Mouse (Mus musculus) bone marrow, adult 2 months (tissue): Measurements from ENCODE around the gene Uvrag. TPM values are rescaled to one million over a fixed set of nuclear protein-coding genes. Genes with fewer than 3 reads are reported as not detected.

ENCODE experiments used
- H3K27ac ChIP-seq: fragments of 200-500 bp; 2 replicates; pipeline ENCODE4 v1.5.1; 2012; ENCODE audit warnings: low read depth, mild to moderate bottlenecking, control low read depth, inconsistent platforms, low read length; ENCODE audit not compliant: control insufficient read depth, poor library complexity, insufficient read depth
- H3K4me1 ChIP-seq: fragments of 200-500 bp; 2 replicates; pipeline ENCODE4 v1.6.1; 2011; ENCODE audit warnings: low read length; ENCODE audit not compliant: control insufficient read depth, insufficient read depth
- H3K4me3 ChIP-seq: fragments of 200-500 bp; replicated peaks from 2 replicates; pipeline ENCODE3; 2011; ENCODE audit warnings: mild to moderate bottlenecking, low read depth, low read length, control low read depth; ENCODE audit not compliant: control insufficient read depth
- CTCF ChIP-seq: fragments of 200-500 bp; IDR thresholded peaks from 2 replicates; pipeline ENCODE4 v1.5.1; 2011; ENCODE audit warnings: low read length, control low read depth; ENCODE audit not compliant: control insufficient read depth, insufficient read depth
- POLR2A ChIP-seq: fragments of 200-500 bp; IDR thresholded peaks from 2 replicates; pipeline ENCODE4 v1.6.1; 2011; ENCODE audit warnings: low read depth, mild to moderate bottlenecking, control low read depth, low read length, borderline replicate concordance; ENCODE audit not compliant: control insufficient read depth
- WGBS: fragments of 180-500 bp; shearing (Covaris S2); methylation state at CpG from one replicate; pipeline ENCODE4 v1.1.7; 2018; 5-methylcytosine and 5-hydroxymethylcytosine counted together
- polyA plus RNA-seq: library from polyadenylated mRNA; stranded (reverse); fragments of >200 nt; gene quantifications from 2 replicates; pipeline ENCODE4 v1.2.4, GENCODE M21; 2011; ENCODE audit warnings: low replicate concordance; ENCODE audit not compliant: missing spikeins, insufficient read depth, insufficient read length

Gene Uvrag
- polyA plus RNA-seq, 1 experiment: 38.2 TPM

GRCm38 (mm10) chr7:98843649-98844048 is 297.3 kb downstream of the Uvrag start:
- no peak for TF ChIP-seq CTCF
- no peak for TF ChIP-seq POLR2A
- no peaks in the 10 kb centered on the region for H3K4me1 ChIP-seq
- WGBS: 75% methylated on average over 7 of the region's 7 CpGs
- H3K4me3 ChIP-seq: no peak overlapping the region
- H3K27ac ChIP-seq: no peak overlapping the region

- H3K27ac ChIP-seq: no peak overlapping the region
- no peak overlapping the region for H3K4me3 ChIP-seq
- no peaks in the 10 kb centered on the region for H3K4me1 ChIP-seq
- WGBS: 83% methylated on average over 3 of the region's 3 CpGs
- TF ChIP-seq CTCF (no peak), POLR2A (no peak)
These were observed 297.9 kb downstream of the Uvrag start for GRCm38 (mm10) chr7:98842997-98843396.

DNA sequence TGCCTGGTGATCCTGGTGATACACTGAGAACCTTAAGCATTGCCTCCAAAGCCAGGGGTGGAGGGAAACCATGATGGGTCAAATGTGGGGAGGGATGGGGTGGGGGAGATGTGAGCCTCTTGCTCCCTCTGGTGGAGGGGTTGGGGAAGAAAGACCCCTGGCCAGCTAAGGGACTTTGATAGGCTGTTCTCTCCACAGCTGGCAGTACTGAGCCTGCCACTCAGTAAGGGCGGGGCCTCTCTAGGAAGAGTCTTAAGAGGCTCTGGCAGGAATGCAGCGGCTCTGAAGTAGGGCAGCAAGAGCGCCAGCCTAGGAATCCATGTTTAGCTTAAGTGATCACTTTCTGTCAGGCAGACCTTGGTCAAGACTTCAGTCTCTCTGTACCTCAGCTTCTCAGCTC is 299.1 kb downstream of the Uvrag start:
- 66% methylated on average over 3 of the region's 3 CpGs for WGBS
- no peak for TF ChIP-seq POLR2A
- TF ChIP-seq CTCF: no peak
- Histone ChIP-seq H3K4me1 (no peaks in the 10 kb centered on the region), H3K27ac (no peak overlapping the region), H3K4me3 (no peak overlapping the region)

- TF ChIP-seq POLR2A: no peak
- TF ChIP-seq CTCF: no peak
- WGBS: 35% methylated on average over 3 of the region's 3 CpGs
- H3K4me1 ChIP-seq: no peaks in the 10 kb centered on the region
- H3K4me3 ChIP-seq: no peak overlapping the region
- no peak overlapping the region for H3K27ac ChIP-seq
These were observed 300.2 kb downstream of the Uvrag start for GRCm38 (mm10) chr7:98840771-98841170.

- Histone ChIP-seq H3K4me1 (no peaks in the 10 kb centered on the region), H3K4me3 (no peak overlapping the region), H3K27ac (no peak overlapping the region)
- WGBS: 14% methylated on average over 12 of the region's 12 CpGs
- no peak for TF ChIP-seq POLR2A
- no peak for TF ChIP-seq CTCF
These were observed 301.6 kb downstream of the Uvrag start for GRCm38 (mm10) chr7:98839312-98839711.

DNA sequence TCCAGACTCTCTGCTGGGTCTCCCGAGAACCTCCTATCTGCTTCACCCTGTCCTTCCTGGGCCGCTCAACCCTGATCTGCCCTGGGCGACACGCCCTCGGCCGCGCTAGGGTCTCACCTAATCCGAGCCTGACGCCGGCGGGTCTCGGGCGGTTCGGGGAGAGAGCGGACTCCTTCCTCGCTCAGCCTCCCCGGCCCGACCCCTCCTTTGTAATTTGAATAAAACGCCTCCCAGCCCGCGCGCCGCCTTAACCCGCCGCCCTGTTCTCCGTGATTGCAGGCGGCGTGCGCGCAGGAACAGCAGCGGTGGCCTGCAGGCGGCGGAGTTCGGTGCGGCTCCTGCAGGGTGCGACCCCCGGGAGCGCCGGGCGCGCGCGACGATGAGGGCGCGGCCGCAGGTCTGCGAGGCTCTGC is 302.2 kb downstream of the Uvrag start:
- Histone ChIP-seq H3K4me1 (no peaks in the 10 kb centered on the region), H3K27ac (no peak overlapping the region), H3K4me3 (no peak overlapping the region)
- whole genome bisulfite sequencing: under 1% methylated on average over 48 of the region's 48 CpGs
- no peak for TF ChIP-seq CTCF

DNA sequence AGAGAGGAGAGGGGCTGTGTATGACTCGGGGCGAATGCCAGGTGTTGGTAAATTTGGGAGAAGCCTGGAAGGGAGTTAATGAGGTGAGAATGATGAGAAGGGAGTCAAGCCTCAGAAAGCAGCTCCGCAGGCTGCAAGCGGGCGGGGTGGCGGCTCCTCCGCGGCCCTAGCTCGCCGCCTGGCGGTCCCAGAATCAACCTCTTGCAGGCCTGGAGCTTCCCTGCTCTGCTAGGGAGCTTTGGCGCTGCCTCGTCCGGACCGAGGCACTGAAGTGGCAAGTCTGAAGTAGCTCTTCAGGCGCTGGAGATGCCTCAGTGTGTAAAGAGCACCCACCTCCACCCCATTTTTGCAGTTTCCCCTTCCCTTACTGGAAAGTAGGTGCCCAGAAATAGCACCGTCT is 303.0 kb downstream of the Uvrag start:
- H3K4me1 ChIP-seq: no peaks in the 10 kb centered on the region
- no peak overlapping the region for H3K27ac ChIP-seq
- H3K4me3 ChIP-seq: no peak overlapping the region
- TF ChIP-seq CTCF: peak; percentile 39; the same call in 1 of the 2 replicates
- TF ChIP-seq POLR2A: no peak
- WGBS: under 1% methylated on average over 17 of the region's 17 CpGs

DNA sequence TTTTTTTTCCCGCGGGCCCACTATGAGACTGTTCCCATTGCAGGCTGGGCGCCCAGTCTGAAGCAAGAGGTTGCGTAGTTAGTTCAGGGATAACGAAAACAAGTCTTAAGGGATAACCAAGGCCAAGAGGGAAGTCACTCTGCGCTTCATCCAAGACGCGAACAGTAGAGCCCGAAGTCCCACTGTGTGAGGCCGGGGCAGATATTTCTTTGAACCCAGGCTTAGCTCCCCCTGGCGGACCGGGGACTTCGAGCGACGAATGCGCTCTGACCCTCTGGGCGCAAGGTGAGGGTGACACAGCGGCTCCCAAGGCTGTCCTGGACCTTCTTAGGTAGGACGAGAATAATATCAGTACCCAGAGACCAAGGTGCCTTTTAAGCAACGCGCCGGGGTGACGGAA is 304.3 kb downstream of the Uvrag start:
- H3K4me1 ChIP-seq: no peaks in the 10 kb centered on the region; the same call in 1 of the 2 replicates
- TF ChIP-seq POLR2A (no peak), CTCF (peak; percentile 64)
- WGBS: 1% methylated on average over 23 of the region's 23 CpGs
- no peak overlapping the region for H3K4me3 ChIP-seq
- H3K27ac ChIP-seq: no peak overlapping the region

DNA sequence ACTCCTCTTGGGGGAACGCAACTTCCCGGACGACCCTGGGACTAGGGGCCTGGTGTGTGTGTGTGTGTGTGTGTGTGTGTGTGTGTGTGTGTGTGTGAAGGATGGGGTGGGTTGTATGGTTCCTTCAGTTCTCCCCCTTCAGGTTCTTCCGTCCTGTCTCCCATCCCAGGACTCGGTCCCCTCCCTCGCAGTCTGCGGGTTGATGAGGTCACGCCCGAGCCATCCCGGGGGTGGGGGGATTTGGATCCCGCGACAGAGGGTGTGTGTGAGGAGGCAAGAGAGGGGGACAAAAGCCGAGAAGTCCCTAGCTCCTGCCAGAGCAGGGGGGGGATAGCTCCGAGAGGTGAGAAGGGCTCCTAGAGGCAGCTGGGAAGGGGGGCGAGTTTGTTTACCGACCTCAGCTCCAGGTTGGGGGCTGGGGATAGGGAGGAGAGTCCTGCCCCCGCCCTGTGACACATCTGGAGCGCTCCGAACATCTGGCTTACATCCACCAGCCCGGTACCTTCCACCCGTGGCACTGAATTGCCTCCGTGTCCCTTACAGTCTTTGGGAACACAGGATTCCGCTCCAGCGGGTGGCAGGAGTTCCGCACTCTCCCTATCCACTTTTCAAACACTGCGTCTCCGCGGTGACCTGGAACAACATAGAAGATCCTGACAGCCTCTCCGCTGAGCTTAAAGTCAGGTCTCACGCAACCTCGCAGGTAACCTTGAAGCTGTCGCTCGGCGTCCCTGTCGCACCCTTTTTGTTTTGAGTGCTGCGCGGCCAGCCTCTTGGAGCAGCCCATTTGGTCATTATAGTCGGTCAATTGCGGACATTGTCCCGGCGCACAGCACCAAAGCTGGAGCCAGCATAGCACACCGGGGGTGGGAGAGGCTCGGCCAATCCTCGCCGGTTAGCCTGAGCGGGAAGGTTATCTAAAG is 305.2 kb downstream of the Uvrag start:
- Histone ChIP-seq H3K4me3 (no peak overlapping the region), H3K27ac (no peak overlapping the region), H3K4me1 (no peaks in the 10 kb centered on the region; the same call in 1 of the 2 replicates)
- TF ChIP-seq POLR2A (no peak), CTCF (no peak)
- WGBS: 4% methylated on average over 46 of the region's 46 CpGs

Other genes with a start within 250 kb of the Uvrag start
- 3.8 and 10.9 TPM in 2 replicates for gene Dgat2, start 41.6 kb upstream of the Uvrag start, polyA plus RNA-seq
- 1.1 and 5.9 TPM in 2 replicates for gene Mogat2, start 97.5 kb upstream of the Uvrag start, polyA plus RNA-seq
- gene Map6, start 126.3 kb upstream of the Uvrag start, polyA plus RNA-seq: 1.7 TPM in 1 of 2 replicates, not detected in the other
- 12.1 and 47.9 TPM in 2 replicates for gene Serpinh1, start 212.1 kb upstream of the Uvrag start, polyA plus RNA-seq
- 0.54 and 1.5 TPM in 2 replicates for gene Gdpd5, start 240.3 kb upstream of the Uvrag start, polyA plus RNA-seq